Mouse (Mus musculus): ENCODE measurements around the gene Atoh8. TPM values are rescaled to one million over a fixed set of nuclear protein-coding genes. Genes with fewer than 3 reads are reported as not detected.

Gene Atoh8
- polyA plus RNA-seq, 1 experiment from 2014 or later, result 9.6 TPM

- WGBS, result 44% methylated on average over 16 of the region's 16 CpGs
- peak overlapping the region; percentile 95 for H3K4me2 ChIP-seq (replicated peaks)
- ATAC-seq, result no peak
- H3K9ac ChIP-seq, result peak overlapping the region; percentile 49
- H3K9me3 ChIP-seq, result no peaks in the 10 kb centered on the region
- H3K36me3 ChIP-seq, result no peaks in the 10 kb centered on the region
- peak overlapping the region; percentile 57 for H3K4me3 ChIP-seq (replicated peaks)
- peak overlapping the region; percentile 71 for H3K27ac ChIP-seq
- H3K4me1 ChIP-seq (replicated peaks), result peaks cover 22% of the 10 kb centered on the region
- peaks cover 29% of the 10 kb centered on the region for H3K27me3 ChIP-seq (replicated peaks)
These were observed 530 bp upstream of the Atoh8 start for GRCm38 (mm10) chr6:72235807-72236407.

DNA sequence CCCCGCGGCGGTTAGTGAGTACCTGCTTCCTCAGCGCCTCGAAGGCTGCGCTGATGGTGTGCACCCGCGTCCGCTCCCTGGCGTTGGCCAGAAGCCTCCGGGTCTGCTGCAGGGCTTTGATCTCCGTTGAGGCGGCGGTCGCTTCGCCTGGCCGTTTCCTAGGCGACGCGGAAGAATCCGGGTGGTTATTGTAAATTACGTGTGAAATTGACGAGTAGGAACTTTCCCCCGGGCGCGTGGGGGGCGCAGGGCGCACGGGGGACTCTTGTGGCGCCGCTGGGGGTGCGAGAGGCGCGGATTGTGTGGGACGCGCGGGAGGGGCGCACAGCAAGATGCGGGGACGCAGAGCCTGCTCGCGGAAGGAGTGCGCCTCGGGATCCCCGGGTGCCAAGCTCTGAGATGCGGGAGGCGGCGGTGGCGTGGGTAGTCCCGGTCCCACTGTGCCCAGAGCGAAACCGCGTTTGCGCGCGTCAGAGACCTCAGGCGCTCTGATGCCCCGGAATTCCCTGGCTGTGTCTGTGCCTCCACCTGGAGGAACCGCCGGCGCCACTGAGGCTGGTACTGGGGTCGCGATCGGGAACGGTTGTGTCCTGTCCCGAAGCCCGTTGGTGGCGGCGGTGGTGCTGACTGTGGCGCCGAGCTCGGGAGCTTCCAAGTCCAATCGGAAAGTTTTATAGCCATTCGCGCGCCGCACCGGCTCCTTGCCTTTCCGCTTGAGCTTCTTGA, 842 bp downstream of the Atoh8 start:
- Histone ChIP-seq H3K4me3 (replicated peaks) (peak overlapping the region; percentile 57), H3K27ac (peak overlapping the region; percentile 71), H3K36me3 (no peaks in the 10 kb centered on the region), H3K27me3 (replicated peaks) (peaks cover 35% of the 10 kb centered on the region), H3K9me3 (no peaks in the 10 kb centered on the region), H3K4me2 (replicated peaks) (peak overlapping the region; percentile 95), H3K9ac (peak overlapping the region; percentile 49), H3K4me1 (replicated peaks) (peaks cover 25% of the 10 kb centered on the region)
- under 1% methylated on average over 79 of the region's 79 CpGs for WGBS
- peak; percentile 48; the same call in 1 of the 2 replicates for ATAC-seq

DNA sequence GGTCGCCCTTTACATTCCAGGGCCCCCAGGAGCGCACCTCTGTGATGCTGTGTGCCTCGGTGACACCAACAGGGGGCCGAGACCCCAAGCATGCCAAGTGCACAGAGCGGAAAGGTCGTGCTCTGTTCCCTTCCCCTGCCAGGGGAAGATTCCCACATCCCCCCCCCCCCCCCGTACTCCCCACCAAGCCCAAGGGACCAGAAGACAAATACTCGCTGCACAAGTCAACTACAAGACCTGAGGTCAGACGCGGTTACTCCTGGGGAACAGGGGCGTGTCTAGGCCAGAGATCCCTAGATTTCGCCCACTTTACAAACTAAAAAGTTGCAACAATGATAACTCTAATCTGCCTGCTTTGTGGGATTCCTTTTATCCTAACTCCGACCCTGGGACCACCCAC, 1.4 kb downstream of the Atoh8 start:
- ATAC-seq, result no peak
- H3K27ac ChIP-seq, result no peak overlapping the region
- peak overlapping the region; percentile 49 for H3K9ac ChIP-seq

GRCm38 (mm10) chr6:72232870-72233269, 2.5 kb downstream of the Atoh8 start:
- Histone ChIP-seq H3K9ac (no peak overlapping the region), H3K27ac (no peak overlapping the region), H3K36me3 (no peaks in the 10 kb centered on the region), H3K4me3 (replicated peaks) (peak overlapping the region; percentile 57), H3K9me3 (no peaks in the 10 kb centered on the region), H3K27me3 (replicated peaks) (peaks cover 27% of the 10 kb centered on the region; the same call in 1 of the 2 replicates), H3K4me2 (replicated peaks) (peak overlapping the region; percentile 95), H3K4me1 (replicated peaks) (peaks cover 27% of the 10 kb centered on the region)
- 68% methylated on average over 5 of the region's 5 CpGs for WGBS
- no peak for ATAC-seq

More for the DNA sequence above, 1.4 kb downstream of the Atoh8 start:
- peak overlapping the region; percentile 95 for H3K4me2 ChIP-seq (replicated peaks)
- H3K27me3 ChIP-seq (replicated peaks), result peaks cover 34% of the 10 kb centered on the region
- no peaks in the 10 kb centered on the region for H3K36me3 ChIP-seq
- peaks cover 25% of the 10 kb centered on the region for H3K4me1 ChIP-seq (replicated peaks)
- peak overlapping the region; percentile 57 for H3K4me3 ChIP-seq (replicated peaks)
- under 1% methylated on average over 13 of the region's 13 CpGs for WGBS
- H3K9me3 ChIP-seq, result no peaks in the 10 kb centered on the region

DNA sequence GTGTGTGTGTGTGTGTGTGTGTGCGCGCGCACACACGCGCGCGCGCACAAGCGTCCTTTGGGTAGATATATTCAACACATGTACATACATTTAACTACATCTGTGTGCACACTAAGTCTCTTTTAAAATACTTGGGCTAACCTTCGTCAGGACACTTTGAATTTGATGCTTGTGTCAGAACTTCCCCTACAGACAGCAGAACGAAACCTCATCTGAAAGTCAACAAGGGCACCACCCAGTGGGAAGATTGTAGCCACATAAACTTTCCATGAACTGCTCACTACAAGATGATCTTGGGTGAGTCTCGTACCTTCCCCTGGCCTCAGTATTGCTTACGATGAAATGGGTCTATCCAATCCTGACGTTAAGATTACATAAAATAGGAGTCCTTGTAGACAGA, 3.0 kb downstream of the Atoh8 start:
- peaks cover 27% of the 10 kb centered on the region; the same call in 1 of the 2 replicates for H3K27me3 ChIP-seq (replicated peaks)
- H3K4me2 ChIP-seq (replicated peaks), result peak overlapping the region; percentile 95; the same call in 1 of the 2 replicates
- H3K27ac ChIP-seq, result no peak overlapping the region
- no peak overlapping the region for H3K4me3 ChIP-seq (replicated peaks)
- H3K9me3 ChIP-seq, result no peaks in the 10 kb centered on the region
- H3K9ac ChIP-seq, result no peak overlapping the region
- 92% methylated on average over 14 of the region's 14 CpGs for WGBS
- H3K4me1 ChIP-seq (replicated peaks), result peaks cover 28% of the 10 kb centered on the region
- H3K36me3 ChIP-seq, result no peaks in the 10 kb centered on the region
- ATAC-seq, result no peak

DNA sequence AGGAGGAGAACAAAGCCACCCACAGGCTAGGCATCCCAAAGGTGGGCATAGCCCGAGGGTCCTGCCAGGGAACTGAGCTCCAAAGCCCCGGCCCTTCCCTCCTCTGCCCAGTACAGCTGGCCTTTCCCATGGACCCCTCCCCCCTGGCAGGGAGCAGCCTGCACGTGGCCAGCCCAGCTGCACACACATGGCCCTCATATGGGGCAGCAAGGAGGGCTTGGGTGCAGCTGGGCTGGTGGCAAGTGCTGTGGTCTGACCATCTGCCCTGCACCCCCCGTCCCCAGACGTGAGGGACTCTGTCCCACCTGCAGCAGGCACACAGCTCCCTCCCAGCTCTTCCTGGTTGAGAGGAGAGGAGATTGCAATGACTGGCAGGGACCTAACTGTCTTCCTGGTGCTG, 4.5 kb downstream of the Atoh8 start:
- Histone ChIP-seq H3K4me3 (replicated peaks) (no peak overlapping the region), H3K27ac (no peak overlapping the region), H3K36me3 (no peaks in the 10 kb centered on the region), H3K9me3 (no peaks in the 10 kb centered on the region), H3K9ac (no peak overlapping the region), H3K4me1 (replicated peaks) (peaks cover 28% of the 10 kb centered on the region), H3K27me3 (replicated peaks) (peaks cover 23% of the 10 kb centered on the region; the same call in 1 of the 2 replicates), H3K4me2 (replicated peaks) (peak overlapping the region; percentile 18; the same call in 1 of the 2 replicates)
- ATAC-seq, result no peak
- 40% methylated on average over 5 of the region's 5 CpGs for WGBS

- Histone ChIP-seq H3K4me1 (replicated peaks) (peaks cover 19% of the 10 kb centered on the region), H3K27ac (no peak overlapping the region), H3K4me3 (replicated peaks) (no peak overlapping the region), H3K9ac (no peak overlapping the region), H3K9me3 (no peaks in the 10 kb centered on the region), H3K36me3 (no peaks in the 10 kb centered on the region), H3K27me3 (replicated peaks) (peaks cover 6% of the 10 kb centered on the region; the same call in 1 of the 2 replicates), H3K4me2 (replicated peaks) (no peak overlapping the region)
- ATAC-seq, result no peak
- WGBS, result 56% methylated on average over 9 of the region's 9 CpGs
These were observed 7.6 kb downstream of the Atoh8 start for GRCm38 (mm10) chr6:72227665-72228265.

DNA sequence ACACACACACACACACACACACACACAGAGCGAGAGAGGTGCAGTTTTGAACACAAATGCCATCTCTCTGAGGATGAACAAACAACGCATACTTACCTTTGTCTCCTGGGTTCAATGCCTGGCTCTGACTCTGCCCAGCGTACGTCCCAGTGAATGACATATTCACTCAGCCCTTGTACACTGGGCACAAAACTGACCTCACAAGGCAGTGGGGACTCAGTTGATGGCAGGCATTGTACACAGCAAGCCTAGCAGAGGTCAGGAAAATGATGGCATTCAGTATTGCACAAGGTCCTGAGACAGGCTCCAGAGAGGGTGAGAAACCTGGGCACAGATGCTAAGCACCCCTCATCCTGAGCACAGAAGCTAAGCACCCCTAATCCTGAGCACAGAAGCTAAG, 8.4 kb downstream of the Atoh8 start:
- Histone ChIP-seq H3K9ac (no peak overlapping the region), H3K27ac (no peak overlapping the region)
- 91% methylated on average over 4 of the region's 4 CpGs for WGBS

GRCm38 (mm10) chr6:72225686-72226085, 9.7 kb downstream of the Atoh8 start:
- ATAC-seq, result no peak
- Histone ChIP-seq H3K4me1 (replicated peaks) (peaks cover 34% of the 10 kb centered on the region), H3K36me3 (no peaks in the 10 kb centered on the region), H3K27me3 (replicated peaks) (peaks cover 9% of the 10 kb centered on the region), H3K4me3 (replicated peaks) (no peak overlapping the region), H3K27ac (no peak overlapping the region), H3K9ac (no peak overlapping the region), H3K4me2 (replicated peaks) (no peak overlapping the region), H3K9me3 (no peaks in the 10 kb centered on the region)
- WGBS, result 80% methylated on average over 3 of the region's 3 CpGs

More for the DNA sequence above, 8.4 kb downstream of the Atoh8 start:
- Histone ChIP-seq H3K9me3 (no peaks in the 10 kb centered on the region), H3K27me3 (replicated peaks) (peaks cover 5% of the 10 kb centered on the region; the same call in 1 of the 2 replicates), H3K4me1 (replicated peaks) (peaks cover 27% of the 10 kb centered on the region), H3K4me2 (replicated peaks) (no peak overlapping the region), H3K36me3 (no peaks in the 10 kb centered on the region), H3K4me3 (replicated peaks) (no peak overlapping the region)
- ATAC-seq, result no peak

DNA sequence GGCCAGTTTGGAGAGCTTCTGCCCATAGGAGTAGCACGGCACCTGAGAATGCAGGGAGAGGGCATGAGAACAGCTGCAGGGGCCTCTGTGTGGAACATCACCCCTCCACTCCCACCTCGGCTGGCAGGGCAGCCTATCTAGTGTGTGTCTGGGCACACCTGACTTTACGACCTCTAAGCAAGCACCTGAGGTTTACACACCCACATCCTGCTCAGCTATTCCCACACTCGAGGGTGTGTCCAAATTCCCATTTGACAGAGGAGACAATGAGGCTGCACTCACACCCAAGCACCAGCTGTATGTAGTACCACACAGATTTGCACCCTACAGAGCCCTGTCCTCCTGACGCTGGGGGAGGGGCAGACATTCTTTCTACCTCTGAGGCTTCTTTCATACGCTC, 11.5 kb downstream of the Atoh8 start:
- Histone ChIP-seq H3K27ac (no peak overlapping the region), H3K4me3 (replicated peaks) (no peak overlapping the region), H3K9ac (no peak overlapping the region), H3K27me3 (replicated peaks) (peaks cover 4% of the 10 kb centered on the region), H3K4me1 (replicated peaks) (peaks cover 49% of the 10 kb centered on the region), H3K36me3 (no peaks in the 10 kb centered on the region), H3K9me3 (no peaks in the 10 kb centered on the region), H3K4me2 (replicated peaks) (peak overlapping the region; percentile 36; the same call in 1 of the 2 replicates)
- ATAC-seq, result peak; percentile 72
- WGBS, result 59% methylated on average over 6 of the region's 6 CpGs

- no peak overlapping the region for H3K4me2 ChIP-seq (replicated peaks)
- peaks cover 4% of the 10 kb centered on the region for H3K27me3 ChIP-seq (replicated peaks)
- H3K36me3 ChIP-seq, result no peaks in the 10 kb centered on the region
- no peak overlapping the region for H3K4me3 ChIP-seq (replicated peaks)
- no peak overlapping the region for H3K27ac ChIP-seq
- WGBS, result 85% methylated on average over 6 of the region's 6 CpGs
- H3K4me1 ChIP-seq (replicated peaks), result peaks cover 57% of the 10 kb centered on the region
- no peak for ATAC-seq
- H3K9ac ChIP-seq, result no peak overlapping the region
- no peaks in the 10 kb centered on the region for H3K9me3 ChIP-seq
These were observed 12.5 kb downstream of the Atoh8 start for GRCm38 (mm10) chr6:72222876-72223275.

GRCm38 (mm10) chr6:72222271-72222724, 13.1 kb downstream of the Atoh8 start:
- WGBS, result 28% methylated on average over 11 of the region's 11 CpGs

More at GRCm38 (mm10) chr6:72222271-72222724, 13.1 kb downstream of the Atoh8 start:
- Histone ChIP-seq H3K4me1 (replicated peaks) (peaks cover 62% of the 10 kb centered on the region), H3K27me3 (replicated peaks) (peaks cover 4% of the 10 kb centered on the region), H3K9ac (peak overlapping the region; percentile 13; the same call in 1 of the 2 replicates), H3K36me3 (no peaks in the 10 kb centered on the region), H3K27ac (no peak overlapping the region), H3K4me2 (replicated peaks) (peak overlapping the region; percentile 34), H3K4me3 (replicated peaks) (no peak overlapping the region), H3K9me3 (no peaks in the 10 kb centered on the region)
- ATAC-seq, result peak; percentile 27

Data from intestine, embryonic 15.5 days (tissue).